Mouse (Mus musculus): ENCODE results near the gene Arhgap18. TPM values are rescaled to one million over a fixed set of nuclear protein-coding genes. Genes with fewer than 3 reads are reported as not detected.

Arhgap18 gene
- polyA plus RNA-seq (2014; fragmentation: Nextera tagmentation; extraction: Ambion mirVana), result 17.3 and 25.4 TPM in 2 replicates

DNA sequence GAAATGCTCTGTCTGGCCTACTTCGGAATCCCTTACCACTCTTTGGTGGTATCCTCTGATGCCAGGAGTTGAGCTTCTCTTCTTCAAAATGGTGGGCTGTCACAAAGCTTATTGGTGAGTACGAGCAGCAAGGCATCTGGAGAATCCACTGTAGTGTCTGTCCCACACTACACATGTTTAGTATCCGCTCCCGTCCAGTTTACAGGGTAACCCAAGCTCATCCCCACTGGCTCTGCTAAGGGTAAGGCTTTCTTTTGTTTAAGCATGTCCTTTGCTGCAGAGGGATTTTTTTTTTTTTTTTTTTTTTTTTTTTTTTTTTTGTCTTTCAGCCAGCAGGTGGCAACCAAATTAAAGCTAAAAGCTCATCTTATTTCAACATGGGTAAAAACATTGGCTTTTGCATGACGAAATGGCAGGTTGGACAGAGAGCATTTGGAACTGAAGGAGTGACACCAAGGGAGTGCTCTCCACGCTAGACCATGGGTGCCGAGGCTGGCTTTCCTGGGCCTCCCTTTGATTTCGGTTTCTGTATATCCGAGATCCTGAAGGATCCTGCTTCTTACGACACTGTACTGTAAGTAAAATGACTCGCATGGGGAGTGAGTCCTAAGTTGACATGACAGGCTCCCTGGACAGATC lies at the start of gene Arhgap18:
TSS of gene Arhgap18 (plus strand) at position 493 of the 639 bp plus-strand sequence.
- no peak within 1 kb of the TSS for H3K9ac ChIP-seq (replicated peaks; ENCODE audit: low read length)
- peak; percentile 68; the same call in 1 of the 2 replicates for ATAC-seq (replicated peaks; ENCODE audit: insufficient number of reproducible peaks, low FRiP score, low TSS enrichment, low read depth)
- WGBS, result 80% methylated on average over 11 of the region's 11 CpGs

DNA sequence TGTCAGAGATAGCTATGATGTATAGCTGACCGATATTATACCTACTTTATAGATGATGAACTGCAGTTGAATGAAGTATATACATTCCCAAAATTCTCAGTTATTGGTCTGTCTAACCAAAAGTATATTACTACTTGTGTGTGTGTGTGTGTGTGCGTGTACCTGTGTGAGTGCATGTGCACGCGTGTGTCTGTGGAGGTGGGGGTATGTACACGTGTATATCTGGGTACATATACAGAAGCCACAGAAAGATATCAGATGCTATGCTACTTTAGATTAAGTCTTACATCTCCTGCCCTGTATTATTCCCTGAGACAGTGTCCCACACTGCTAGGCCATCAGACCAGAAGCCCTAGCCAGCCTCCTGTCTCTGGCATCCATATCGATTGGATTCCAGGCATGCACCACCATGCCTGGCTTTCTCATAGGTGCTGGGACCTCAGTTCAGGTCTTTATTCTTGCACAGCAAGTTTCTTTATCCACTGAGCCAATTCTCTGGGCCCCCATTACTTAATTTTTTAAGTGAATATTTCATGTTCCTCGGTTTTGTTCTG lies 42.7 kb upstream of the Arhgap18 start:
- no peaks in the 10 kb centered on the region for H3K4me1 ChIP-seq (ENCODE audit: control insufficient read depth, insufficient read depth, low read length)
- H3K27ac ChIP-seq (replicated peaks; ENCODE audit: low read depth, low read length), result no peak overlapping the region
- no peak overlapping the region for H3K9ac ChIP-seq (replicated peaks; ENCODE audit: low read length)
- ATAC-seq (replicated peaks; ENCODE audit: insufficient number of reproducible peaks, low FRiP score, low TSS enrichment, low read depth), result peak; percentile 44; the same call in 1 of the 2 replicates
- H3K27me3 ChIP-seq (ENCODE audit: control insufficient read depth, insufficient read depth, low read length), result no peaks in the 10 kb centered on the region
- H3K36me3 ChIP-seq (replicated peaks; ENCODE audit: control insufficient read depth, insufficient read depth, low read depth, low read length), result no peaks in the 10 kb centered on the region
- WGBS, result 94% methylated on average over 7 of the region's 7 CpGs
- DNase-seq (ENCODE audit: low spot score), result no peak
- H3K4me3 ChIP-seq (ENCODE audit: low read depth, low read length), result no peak overlapping the region
- no peaks in the 10 kb centered on the region for H3K9me3 ChIP-seq (replicated peaks; ENCODE audit: control insufficient read depth, low read length)
- H3K4me2 ChIP-seq (ENCODE audit: low read depth, low read length), result no peak overlapping the region

More for the DNA sequence above, at the start of gene Arhgap18:
- no peak within 1 kb of the TSS for H3K4me3 ChIP-seq (ENCODE audit: low read depth, low read length)
- DNase-seq (ENCODE audit: low spot score), result no peak
- no peaks in the 10 kb centered on the region for H3K36me3 ChIP-seq (replicated peaks; ENCODE audit: control insufficient read depth, insufficient read depth, low read depth, low read length)
- no peaks in the 10 kb centered on the region for H3K27me3 ChIP-seq (ENCODE audit: control insufficient read depth, insufficient read depth, low read length)
- H3K4me1 ChIP-seq (ENCODE audit: control insufficient read depth, insufficient read depth, low read length), result no peaks in the 10 kb centered on the region
- H3K27ac ChIP-seq (replicated peaks; ENCODE audit: low read depth, low read length), result no peak within 1 kb of the TSS
- no peak within 1 kb of the TSS for H3K4me2 ChIP-seq (ENCODE audit: low read depth, low read length)
- H3K9me3 ChIP-seq (replicated peaks; ENCODE audit: control insufficient read depth, low read length), result no peaks in the 10 kb centered on the region

DNA sequence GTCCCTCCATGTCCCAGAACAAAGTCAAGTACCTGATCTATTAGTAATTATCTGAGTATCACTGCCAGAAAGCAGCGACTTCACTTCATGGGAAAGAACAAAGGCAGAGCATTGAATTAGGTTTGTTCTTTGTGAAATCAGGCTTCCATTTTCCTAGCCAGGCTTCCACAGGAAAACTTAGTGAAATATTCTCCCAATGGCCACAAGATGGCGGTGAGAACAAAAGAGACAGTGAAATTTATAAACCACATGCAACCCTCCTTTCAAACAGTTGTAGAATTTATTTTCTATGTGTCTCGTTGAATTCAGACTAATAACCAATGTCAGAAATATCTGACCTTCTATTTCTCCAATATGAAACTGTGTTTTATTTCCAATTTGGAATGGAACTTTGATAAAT lies 42.2 kb upstream of the Arhgap18 start:
- no peaks in the 10 kb centered on the region for H3K36me3 ChIP-seq (replicated peaks; ENCODE audit: control insufficient read depth, insufficient read depth, low read depth, low read length)
- H3K27me3 ChIP-seq (ENCODE audit: control insufficient read depth, insufficient read depth, low read length), result no peaks in the 10 kb centered on the region
- H3K9ac ChIP-seq (replicated peaks; ENCODE audit: low read length), result no peak overlapping the region
- ATAC-seq (replicated peaks; ENCODE audit: insufficient number of reproducible peaks, low FRiP score, low TSS enrichment, low read depth) (no peak), DNase-seq (ENCODE audit: low spot score) (peak; percentile 79)
- H3K9me3 ChIP-seq (replicated peaks; ENCODE audit: control insufficient read depth, low read length), result no peaks in the 10 kb centered on the region
- no peak overlapping the region for H3K27ac ChIP-seq (replicated peaks; ENCODE audit: low read depth, low read length)
- no peaks in the 10 kb centered on the region for H3K4me1 ChIP-seq (ENCODE audit: control insufficient read depth, insufficient read depth, low read length)
- H3K4me2 ChIP-seq (ENCODE audit: low read depth, low read length), result no peak overlapping the region
- H3K4me3 ChIP-seq (ENCODE audit: low read depth, low read length), result no peak overlapping the region
- 8% methylated on average over 3 of the region's 3 CpGs for WGBS

DNA sequence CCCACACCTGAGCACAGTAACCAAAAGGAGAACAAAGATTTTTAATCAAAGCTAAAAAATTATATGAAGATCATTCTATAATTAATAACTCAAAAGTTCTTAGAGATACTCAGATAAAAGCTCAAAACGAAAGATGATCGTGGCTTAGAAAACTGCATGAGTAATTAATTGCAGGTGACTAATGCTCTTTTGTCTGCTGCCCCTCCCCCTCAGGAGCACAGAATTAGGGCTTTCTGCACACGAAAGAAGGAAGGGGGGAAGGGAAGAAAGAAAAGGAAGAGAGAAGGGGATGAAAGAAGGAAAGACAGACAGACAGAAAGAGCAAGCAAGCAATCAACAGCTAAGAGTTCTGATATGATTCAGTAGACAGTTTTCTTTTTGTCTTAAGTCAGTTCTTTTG lies 39.2 kb upstream of the Arhgap18 start:
- Histone ChIP-seq H3K36me3 (replicated peaks; ENCODE audit: control insufficient read depth, insufficient read depth, low read depth, low read length) (no peaks in the 10 kb centered on the region), H3K9me3 (replicated peaks; ENCODE audit: control insufficient read depth, low read length) (no peaks in the 10 kb centered on the region), H3K4me3 (ENCODE audit: low read depth, low read length) (no peak overlapping the region), H3K27ac (replicated peaks; ENCODE audit: low read depth, low read length) (no peak overlapping the region), H3K4me2 (ENCODE audit: low read depth, low read length) (no peak overlapping the region), H3K4me1 (ENCODE audit: control insufficient read depth, insufficient read depth, low read length) (no peaks in the 10 kb centered on the region), H3K9ac (replicated peaks; ENCODE audit: low read length) (no peak overlapping the region), H3K27me3 (ENCODE audit: control insufficient read depth, insufficient read depth, low read length) (no peaks in the 10 kb centered on the region)
- DNase-seq (ENCODE audit: low spot score) (peak; percentile 17), ATAC-seq (replicated peaks; ENCODE audit: insufficient number of reproducible peaks, low FRiP score, low TSS enrichment, low read depth) (no peak)
- 29% methylated on average over 3 of the region's 3 CpGs for WGBS

DNA sequence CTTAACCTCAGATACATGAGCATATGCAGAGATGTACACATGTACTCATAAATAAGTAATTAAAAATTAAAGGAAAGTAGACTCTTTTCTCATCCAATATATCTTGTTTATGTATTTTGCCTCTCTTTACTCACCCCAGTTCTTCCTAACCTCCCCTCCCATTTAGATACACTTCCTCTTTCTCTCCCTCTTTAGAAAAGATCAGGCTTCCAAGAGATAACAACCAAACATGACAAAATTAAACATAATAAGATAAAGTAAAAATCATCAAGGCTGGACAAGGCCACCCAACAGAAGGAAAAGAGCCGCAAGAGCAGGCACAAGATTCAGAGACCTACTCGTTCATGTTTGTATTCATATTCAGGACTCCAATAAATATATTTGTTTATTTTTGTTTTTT lies 28.5 kb upstream of the Arhgap18 start:
- no peak for ATAC-seq (replicated peaks; ENCODE audit: insufficient number of reproducible peaks, low FRiP score, low TSS enrichment, low read depth)
- Histone ChIP-seq H3K9ac (replicated peaks; ENCODE audit: low read length) (no peak overlapping the region), H3K4me3 (ENCODE audit: low read depth, low read length) (no peak overlapping the region), H3K27me3 (ENCODE audit: control insufficient read depth, insufficient read depth, low read length) (no peaks in the 10 kb centered on the region), H3K27ac (replicated peaks; ENCODE audit: low read depth, low read length) (no peak overlapping the region), H3K4me1 (ENCODE audit: control insufficient read depth, insufficient read depth, low read length) (no peaks in the 10 kb centered on the region), H3K4me2 (ENCODE audit: low read depth, low read length) (no peak overlapping the region), H3K36me3 (replicated peaks; ENCODE audit: control insufficient read depth, insufficient read depth, low read depth, low read length) (no peaks in the 10 kb centered on the region), H3K9me3 (replicated peaks; ENCODE audit: control insufficient read depth, low read length) (no peaks in the 10 kb centered on the region)
- no peak for DNase-seq (ENCODE audit: low spot score)
- 94% methylated on average over 2 of the region's 2 CpGs for WGBS

DNA sequence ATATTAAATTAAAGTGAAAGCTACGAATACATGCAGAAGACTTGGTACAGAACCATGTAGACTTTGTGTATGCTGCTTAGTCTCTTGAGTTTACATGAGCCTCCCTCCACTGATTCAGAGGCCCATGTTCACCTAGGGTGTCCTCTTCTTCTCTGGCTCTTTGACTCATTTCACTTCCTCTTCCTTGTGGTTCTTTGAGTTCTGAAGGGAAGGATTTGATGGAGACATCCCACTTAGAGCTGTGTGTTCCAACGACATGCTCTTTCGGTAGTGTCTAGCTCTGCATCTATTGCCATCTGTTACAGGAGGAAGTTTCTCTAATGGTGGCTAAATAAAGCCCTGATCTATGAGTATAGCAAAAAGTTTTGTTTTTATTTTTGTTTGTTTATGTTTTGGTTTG lies 28.0 kb upstream of the Arhgap18 start:
- Histone ChIP-seq H3K36me3 (replicated peaks; ENCODE audit: control insufficient read depth, insufficient read depth, low read depth, low read length) (no peaks in the 10 kb centered on the region), H3K27me3 (ENCODE audit: control insufficient read depth, insufficient read depth, low read length) (no peaks in the 10 kb centered on the region), H3K9me3 (replicated peaks; ENCODE audit: control insufficient read depth, low read length) (no peaks in the 10 kb centered on the region), H3K4me3 (ENCODE audit: low read depth, low read length) (no peak overlapping the region), H3K9ac (replicated peaks; ENCODE audit: low read length) (no peak overlapping the region), H3K4me1 (ENCODE audit: control insufficient read depth, insufficient read depth, low read length) (no peaks in the 10 kb centered on the region), H3K27ac (replicated peaks; ENCODE audit: low read depth, low read length) (no peak overlapping the region), H3K4me2 (ENCODE audit: low read depth, low read length) (no peak overlapping the region)
- 91% methylated on average over 3 of the region's 3 CpGs for WGBS
- ATAC-seq (replicated peaks; ENCODE audit: insufficient number of reproducible peaks, low FRiP score, low TSS enrichment, low read depth) (no peak), DNase-seq (ENCODE audit: low spot score) (no peak)

DNA sequence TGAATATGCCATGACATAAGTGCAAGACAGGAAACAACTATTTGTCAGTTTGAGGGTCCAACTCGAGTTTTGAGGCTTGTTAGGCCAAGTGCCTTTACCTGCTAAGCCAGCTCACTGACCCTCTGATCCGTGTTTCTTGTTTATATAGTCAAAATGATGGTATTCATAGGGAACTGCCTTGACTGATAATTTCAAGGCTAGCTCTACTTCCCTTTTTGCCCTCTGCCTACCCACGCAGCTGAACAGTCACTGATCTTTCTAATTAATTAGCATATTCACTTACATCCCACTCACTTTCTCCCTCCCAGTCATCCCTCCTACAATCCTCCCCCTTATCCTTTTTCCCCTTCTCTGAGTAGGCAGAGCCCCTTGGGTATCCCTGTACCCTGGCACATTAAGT lies 2.4 kb upstream of the Arhgap18 start:
- H3K9me3 ChIP-seq (replicated peaks; ENCODE audit: control insufficient read depth, low read length), result no peaks in the 10 kb centered on the region
- no peaks in the 10 kb centered on the region for H3K4me1 ChIP-seq (ENCODE audit: control insufficient read depth, insufficient read depth, low read length)
- no peak overlapping the region for H3K9ac ChIP-seq (replicated peaks; ENCODE audit: low read length)
- no peak overlapping the region for H3K4me3 ChIP-seq (ENCODE audit: low read depth, low read length)
- H3K4me2 ChIP-seq (ENCODE audit: low read depth, low read length), result no peak overlapping the region
- 75% methylated on average over 3 of the region's 3 CpGs for WGBS
- no peaks in the 10 kb centered on the region for H3K36me3 ChIP-seq (replicated peaks; ENCODE audit: control insufficient read depth, insufficient read depth, low read depth, low read length)
- ATAC-seq (replicated peaks; ENCODE audit: insufficient number of reproducible peaks, low FRiP score, low TSS enrichment, low read depth), result no peak
- no peaks in the 10 kb centered on the region for H3K27me3 ChIP-seq (ENCODE audit: control insufficient read depth, insufficient read depth, low read length)
- no peak for DNase-seq (ENCODE audit: low spot score)
- H3K27ac ChIP-seq (replicated peaks; ENCODE audit: low read depth, low read length), result no peak overlapping the region

DNA sequence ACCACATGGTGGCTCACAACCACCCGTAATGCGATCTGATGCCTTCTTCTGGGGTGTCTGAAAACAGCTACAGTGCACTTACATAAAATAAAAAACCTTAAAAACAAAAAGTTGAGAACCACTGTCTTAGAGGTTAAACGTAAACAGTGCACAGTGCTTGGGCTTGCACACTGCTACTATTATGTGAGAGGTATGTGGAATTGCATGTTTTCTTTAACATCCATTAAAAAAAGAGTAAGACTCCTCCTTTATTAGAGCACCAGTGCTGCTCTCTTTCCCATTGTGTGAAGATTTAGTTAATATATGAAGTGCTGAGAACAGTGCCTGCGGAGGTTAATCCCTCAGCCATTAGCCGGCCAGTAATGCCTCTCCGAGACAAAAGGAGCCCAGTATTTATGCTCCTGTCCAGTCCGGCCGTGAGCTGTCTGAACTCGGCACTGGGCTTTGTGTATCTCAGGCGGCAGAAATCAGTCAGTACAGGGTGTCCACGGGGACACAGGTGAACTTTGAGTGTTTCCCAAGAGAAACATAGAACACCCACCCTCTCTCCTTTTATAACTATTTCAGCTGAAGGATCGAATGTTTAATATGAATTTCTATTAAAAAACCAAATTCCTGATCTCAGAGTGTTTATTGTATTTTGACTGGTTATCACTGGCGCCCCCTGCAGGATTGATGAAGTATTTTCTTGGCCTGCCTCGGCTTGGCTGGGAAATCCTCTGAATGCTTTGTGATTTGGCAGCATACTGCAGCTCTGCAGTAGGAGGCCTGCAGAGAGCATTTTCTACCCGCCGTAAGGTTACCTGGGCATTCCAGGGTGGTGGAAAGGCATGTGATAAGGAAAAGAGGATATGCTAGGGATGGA lies 925 bp upstream of the Arhgap18 start:
- no peak overlapping the region for H3K27ac ChIP-seq (replicated peaks; ENCODE audit: low read depth, low read length)
- H3K9ac ChIP-seq (replicated peaks; ENCODE audit: low read length), result no peak overlapping the region
- no peak overlapping the region for H3K4me2 ChIP-seq (ENCODE audit: low read depth, low read length)
- H3K27me3 ChIP-seq (ENCODE audit: control insufficient read depth, insufficient read depth, low read length), result no peaks in the 10 kb centered on the region
- ATAC-seq (replicated peaks; ENCODE audit: insufficient number of reproducible peaks, low FRiP score, low TSS enrichment, low read depth) (peak; percentile 24; the same call in 1 of the 2 replicates), DNase-seq (ENCODE audit: low spot score) (peak; percentile 60)
- H3K4me1 ChIP-seq (ENCODE audit: control insufficient read depth, insufficient read depth, low read length), result no peaks in the 10 kb centered on the region
- no peaks in the 10 kb centered on the region for H3K9me3 ChIP-seq (replicated peaks; ENCODE audit: control insufficient read depth, low read length)
- H3K4me3 ChIP-seq (ENCODE audit: low read depth, low read length), result no peak overlapping the region
- H3K36me3 ChIP-seq (replicated peaks; ENCODE audit: control insufficient read depth, insufficient read depth, low read depth, low read length), result no peaks in the 10 kb centered on the region
- WGBS, result 65% methylated on average over 16 of the region's 16 CpGs

All from embryonic facial prominence, embryonic 11.5 days (tissue).